Mouse (Mus musculus) intestine, embryonic 14.5 days (tissue): ENCODE data around the gene Olfr907. TPM values are rescaled to one million over a fixed set of nuclear protein-coding genes. Genes with fewer than 3 reads are reported as not detected.

Experiments used
- polyA plus RNA-seq: library from polyadenylated mRNA; unstranded; fragments of >200 nt; fragmentation: Nextera tagmentation; extraction: Ambion mirVana; gene quantifications from 2 replicates; pipeline ENCODE4 v1.2.1, GENCODE M21; 2014

Olfr907 gene
- polyA plus RNA-seq, 1 experiment from 2014 or later = not detected

Other genes with a start within 250 kb of the Olfr907 start
- gene Olfr143, start 243.0 kb upstream of the Olfr907 start, polyA plus RNA-seq = not detected in 2 replicates
- not detected in 2 replicates for gene Olfr895, start 227.9 kb upstream of the Olfr907 start, polyA plus RNA-seq
- not detected in 2 replicates for gene Olfr896-ps1, start 204.7 kb upstream of the Olfr907 start, polyA plus RNA-seq
- not detected in 2 replicates for gene Olfr25, start 166.7 kb upstream of the Olfr907 start, polyA plus RNA-seq
- gene Olfr898, start 147.4 kb upstream of the Olfr907 start, polyA plus RNA-seq = not detected in 2 replicates
- gene Olfr250, start 128.9 kb upstream of the Olfr907 start, polyA plus RNA-seq = not detected in 2 replicates
- gene Olfr251, start 118.7 kb upstream of the Olfr907 start, polyA plus RNA-seq = not detected in 2 replicates
- gene Olfr147, start 94.1 kb upstream of the Olfr907 start, polyA plus RNA-seq = not detected in 2 replicates
- not detected in 2 replicates for gene Olfr901, start 66.3 kb upstream of the Olfr907 start, polyA plus RNA-seq
- gene Olfr902, start 48.1 kb upstream of the Olfr907 start, polyA plus RNA-seq = not detected in 2 replicates
- gene Olfr904, start 32.7 kb upstream of the Olfr907 start, polyA plus RNA-seq = not detected in 2 replicates
- gene Olfr905, start 24.7 kb upstream of the Olfr907 start, polyA plus RNA-seq = not detected in 2 replicates
- gene Olfr906, start 8.7 kb upstream of the Olfr907 start, polyA plus RNA-seq = not detected in 2 replicates
- not detected in 2 replicates for gene Olfr911-ps1, start 25.8 kb downstream of the Olfr907 start, polyA plus RNA-seq
- not detected in 2 replicates for gene Olfr910, start 42.0 kb downstream of the Olfr907 start, polyA plus RNA-seq
- not detected in 2 replicates for gene Olfr912, start 84.4 kb downstream of the Olfr907 start, polyA plus RNA-seq
- gene Olfr913, start 97.0 kb downstream of the Olfr907 start, polyA plus RNA-seq = not detected in 2 replicates
- gene Olfr914, start 109.3 kb downstream of the Olfr907 start, polyA plus RNA-seq = not detected in 2 replicates
- gene Olfr916, start 164.1 kb downstream of the Olfr907 start, polyA plus RNA-seq = not detected in 2 replicates
- not detected in 2 replicates for gene Olfr917, start 170.0 kb downstream of the Olfr907 start, polyA plus RNA-seq
- gene Olfr918, start 178.8 kb downstream of the Olfr907 start, polyA plus RNA-seq = not detected in 2 replicates
- not detected in 2 replicates for gene Olfr919, start 207.9 kb downstream of the Olfr907 start, polyA plus RNA-seq
- 13.9 and 19.1 TPM in 2 replicates for gene Vwa5a, start 222.5 kb downstream of the Olfr907 start, polyA plus RNA-seq